ENCODE assay signal across 10 mouse cellular contexts in the genomic region with DNA sequence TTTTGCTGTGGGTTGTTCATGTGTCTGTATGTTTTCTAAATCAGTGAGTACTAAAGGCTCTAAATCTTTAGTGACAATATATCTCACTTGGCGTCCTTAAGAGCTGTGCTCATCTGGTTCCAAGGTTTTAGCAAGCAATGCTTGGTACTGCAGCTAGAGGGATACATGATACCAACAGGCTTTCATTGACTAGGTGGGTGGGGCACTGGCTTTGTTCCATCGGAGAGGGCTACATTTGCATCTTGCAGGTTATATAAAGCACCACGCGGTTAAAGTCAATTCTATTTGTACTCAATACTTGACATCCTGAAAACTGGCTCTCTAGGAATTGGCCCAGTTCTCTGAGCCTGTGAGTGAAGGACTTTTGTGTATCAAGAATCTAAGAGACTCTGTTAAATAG.
DNase-seq lines count a peak whose midpoint lies in the region; ATAC-seq and TF ChIP-seq lines count a peak whose summit lies in the region.
"Had no signal": no experiment of that assay in that cellular context is flagged by ENCODE, and none has a peak within 500 bp of the region (broad histone marks: within the 10 kb centered on the region; RNA-seq: fewer than 3 reads in every experiment).

No protein-coding gene starts in this region.

- H3K27me3 ChIP-seq in midbrain, postnatal 0 days (ENCODE audit: insufficient read depth, low read length): no peaks in the 10 kb centered on the region
- H3K27me3 ChIP-seq in midbrain, embryonic 13.5 days: no peaks in the 10 kb centered on the region
- no peaks in the 10 kb centered on the region for H3K27me3 ChIP-seq in stomach, postnatal 0 days (ENCODE audit: control insufficient read depth, insufficient read depth, low read length)
- H3K27me3 ChIP-seq: liver, embryonic 15.5 days; neural tube, embryonic 12.5 days had no signal

- no peak overlapping the region for H3K27ac ChIP-seq in midbrain, postnatal 0 days (ENCODE audit: low read depth, low read length)
- H3K27ac ChIP-seq in midbrain, embryonic 13.5 days: no peak overlapping the region
- no peak overlapping the region for H3K27ac ChIP-seq in stomach, postnatal 0 days (replicated peaks)
- H3K27ac ChIP-seq: liver, embryonic 15.5 days; neural tube, embryonic 12.5 days had no signal

- DNase-seq in frontal cortex, adult 2 months (ENCODE audit: extremely low spot score in 1 of 2, low spot score in 1 of 2): peak; percentile 42 to 79
- DNase-seq in frontal cortex, postnatal 10 days (ENCODE audit: low spot score in 2 of 2): no peak
- peak; percentile 28 for DNase-seq in midbrain, postnatal 0 days (ENCODE audit: low spot score)
- DNase-seq in brain, embryonic 14.5 days (ENCODE audit: low read depth): peak; percentile 56
- no peak for DNase-seq in stomach, postnatal 0 days (ENCODE audit: low spot score)
- no peak for DNase-seq in spleen, postnatal 4 days (ENCODE audit: low spot score in 2 of 2)
- DNase-seq: adrenal gland, postnatal 10 days had no signal

- no peak for ATAC-seq in midbrain, postnatal 0 days (ENCODE audit: low FRiP score)
- no peak for ATAC-seq in midbrain, embryonic 13.5 days
- no peak for ATAC-seq in stomach, postnatal 0 days (ENCODE audit: low FRiP score, low TSS enrichment)

- no peaks in the 10 kb centered on the region for H3K36me3 ChIP-seq in midbrain, postnatal 0 days (ENCODE audit: insufficient read depth, low read length)
- no peaks in the 10 kb centered on the region for H3K36me3 ChIP-seq in midbrain, embryonic 13.5 days
- H3K36me3 ChIP-seq in stomach, postnatal 0 days (ENCODE audit: control insufficient read depth, insufficient read depth, low read length): no peaks in the 10 kb centered on the region
- H3K36me3 ChIP-seq: liver, embryonic 15.5 days; neural tube, embryonic 12.5 days had no signal

- no peak for TF ChIP-seq POLR2A in brain, embryonic 14.5 days (IDR thresholded peaks at IDR 0.05; ENCODE audit: borderline replicate concordance, extremely low read depth, insufficient read depth, insufficient read length, poor library complexity, severe bottlenecking)

- no peak for TF ChIP-seq EP300 in stomach, postnatal 0 days (optimal IDR thresholded peaks at IDR 0.05)

- H3K4me1 ChIP-seq in midbrain, postnatal 0 days (ENCODE audit: insufficient read depth, low read length): no peaks in the 10 kb centered on the region
- no peaks in the 10 kb centered on the region; the same call in none of the 2 replicates for H3K4me1 ChIP-seq in midbrain, embryonic 13.5 days (replicated peaks)
- H3K4me1 ChIP-seq in stomach, postnatal 0 days (replicated peaks; ENCODE audit: control insufficient read depth, insufficient read depth): no peaks in the 10 kb centered on the region
- H3K4me1 ChIP-seq: liver, embryonic 15.5 days; neural tube, embryonic 12.5 days had no signal

- H3K9ac ChIP-seq in midbrain, postnatal 0 days (replicated peaks; ENCODE audit: low read length, poor library complexity, severe bottlenecking): no peak overlapping the region
- no peak overlapping the region for H3K9ac ChIP-seq in midbrain, embryonic 13.5 days (replicated peaks)
- H3K9ac ChIP-seq in stomach, postnatal 0 days (ENCODE audit: low read length): no peak overlapping the region
- H3K9ac ChIP-seq: liver, embryonic 15.5 days; neural tube, embryonic 12.5 days had no signal

- no peaks in the 10 kb centered on the region for H3K9me3 ChIP-seq in midbrain, postnatal 0 days (ENCODE audit: low read length)
- no peaks in the 10 kb centered on the region for H3K9me3 ChIP-seq in midbrain, embryonic 13.5 days
- H3K9me3 ChIP-seq in stomach, postnatal 0 days (ENCODE audit: control insufficient read depth, low read length): no peaks in the 10 kb centered on the region
- H3K9me3 ChIP-seq: liver, embryonic 15.5 days; neural tube, embryonic 12.5 days had no signal

- H3K4me3 ChIP-seq in midbrain, postnatal 0 days (ENCODE audit: low read depth, low read length): no peak overlapping the region
- H3K4me3 ChIP-seq in midbrain, embryonic 13.5 days (replicated peaks): no peak overlapping the region
- H3K4me3 ChIP-seq in stomach, postnatal 0 days (ENCODE audit: low read depth, low read length): no peak overlapping the region
- H3K4me3 ChIP-seq: liver, embryonic 15.5 days; neural tube, embryonic 12.5 days had no signal

- H3K4me2 ChIP-seq in midbrain, postnatal 0 days (ENCODE audit: low read depth, low read length, poor library complexity, severe bottlenecking): no peak overlapping the region
- no peak overlapping the region for H3K4me2 ChIP-seq in midbrain, embryonic 13.5 days (replicated peaks)
- no peak overlapping the region for H3K4me2 ChIP-seq in stomach, postnatal 0 days (replicated peaks; ENCODE audit: low read depth)
- H3K4me2 ChIP-seq: liver, embryonic 15.5 days; neural tube, embryonic 12.5 days had no signal

- WGBS in midbrain, postnatal 0 days: 63% methylated on average over 4 of the region's 4 CpGs
- 49% methylated on average over 4 of the region's 4 CpGs for WGBS in midbrain, embryonic 13.5 days
- WGBS in stomach, postnatal 0 days: 68% methylated on average over 4 of the region's 4 CpGs

- peak; percentile 41 for TF ChIP-seq CTCF in midbrain, postnatal 0 days (IDR thresholded peaks at IDR 0.05)
- TF ChIP-seq CTCF in brain, embryonic 14.5 days (IDR thresholded peaks at IDR 0.05; ENCODE audit: borderline replicate concordance, extremely low read depth, insufficient read depth, insufficient read length): peak; percentile 7; the same call in 1 of the 2 replicates
- TF ChIP-seq CTCF in stomach, postnatal 0 days (IDR thresholded peaks at IDR 0.05; ENCODE audit: low read depth): peak; percentile 26

Comparison
In these comparisons a context has a peak if more than half of its experiments do, and no peak if none do; other contexts are left out.
1. DNase-seq: peak in frontal cortex, adult 2 months (2 of 2), midbrain, postnatal 0 days (single experiment) and brain, embryonic 14.5 days (single experiment); none in frontal cortex, postnatal 10 days (0 of 2), stomach, postnatal 0 days (single experiment) and spleen, postnatal 4 days (0 of 2).
2. Peak in every context shown above with its lines, with median percentiles within 50 percentile points of each other: CTCF ChIP-seq.